Mouse (Mus musculus) midbrain, postnatal 0 days (tissue): ENCODE data around the gene Spink2. TPM values are rescaled to one million over a fixed set of nuclear protein-coding genes. Genes with fewer than 3 reads are reported as not detected.

Experiments used
- ATAC-seq: fragments of 200-750 bp; cut with Nextera tagmentation; 2 replicates; pipeline ENCODE4 v1.8.0; 2017; ENCODE audit warnings: moderate number of reproducible peaks, mild to moderate bottlenecking, moderate TSS enrichment, moderate library complexity; ENCODE audit not compliant: low FRiP score
- DNase-seq: peaks from one replicate; pipeline ENCODE4 v3.0.0-alpha.2; 2015; ENCODE audit warnings: low spot score
- H3K27ac ChIP-seq: fragments of 300-500 bp; sonication (generic); 2 replicates; pipeline ENCODE4 v1.5.1; 2014; ENCODE audit warnings: low read depth, mild to moderate bottlenecking, low read length, mixed read lengths
- H3K27me3 ChIP-seq: fragments of 300-500 bp; sonication (generic); 2 replicates; pipeline ENCODE4 v1.6.1; 2014; ENCODE audit warnings: low read length, control low read depth, mixed read lengths; ENCODE audit not compliant: insufficient read depth
- H3K36me3 ChIP-seq: fragments of 300-500 bp; sonication (generic); 2 replicates; pipeline ENCODE4 v1.6.1; 2014; ENCODE audit warnings: low read length, control low read depth, mixed read lengths; ENCODE audit not compliant: insufficient read depth
- H3K4me1 ChIP-seq: fragments of 300-500 bp; sonication (generic); 2 replicates; pipeline ENCODE4 v1.6.1; 2014; ENCODE audit warnings: mild to moderate bottlenecking, control low read depth, antibody characterized with exemption, low read length, mixed read lengths; ENCODE audit not compliant: insufficient read depth
- H3K4me2 ChIP-seq: fragments of 300-500 bp; sonication (generic); 2 replicates; pipeline ENCODE4 v1.6.1; 2014; ENCODE audit warnings: low read depth, mild to moderate bottlenecking, low read length, mixed read lengths; ENCODE audit not compliant: poor library complexity, severe bottlenecking
- H3K4me3 ChIP-seq: fragments of 300-500 bp; sonication (generic); 2 replicates; pipeline ENCODE4 v1.5.1; 2014; ENCODE audit warnings: low read depth, mild to moderate bottlenecking, low read length, moderate library complexity
- H3K9ac ChIP-seq: fragments of 300-500 bp; sonication (generic); replicated peaks from 2 replicates; pipeline ENCODE4 v1.6.1; 2014; ENCODE audit warnings: mild to moderate bottlenecking, low read length, moderate library complexity, mixed read lengths; ENCODE audit not compliant: poor library complexity, severe bottlenecking
- H3K9me3 ChIP-seq: fragments of 300-500 bp; sonication (generic); 2 replicates; pipeline ENCODE4 v1.6.1; 2016; ENCODE audit warnings: low read length, control low read depth
- CTCF ChIP-seq: IDR thresholded peaks from 2 replicates; pipeline ENCODE4 v1.5.1; 2016; ENCODE audit warnings: antibody characterized with exemption, mild to moderate bottlenecking
- WGBS: fragments of 180-500 bp; shearing (Covaris S2); extraction: QIAGEN DNeasy Blood & Tissue Kit; methylation state at CpG from one replicate; pipeline ENCODE4 v1.1.7; 2014; 5-methylcytosine and 5-hydroxymethylcytosine counted together
- polyA plus RNA-seq: library from polyadenylated mRNA; unstranded; fragments of >200 nt; fragmentation: Nextera tagmentation; extraction: Ambion mirVana; gene quantifications from 2 replicates; pipeline ENCODE4 v1.2.1, GENCODE M21; 2015
- total RNA-seq: library from RNA; depleted of rRNA; stranded (reverse); fragments of >200 nt; gene quantifications from 2 replicates; pipeline ENCODE4 v1.2.3, GENCODE M21; 2014; rRNA removed

Spink2 gene
- total and polyA plus RNA-seq, 2 experiments from 2014 or later = 1.5 TPM; not detected in 1

GRCm38 (mm10) chr5:77165703-77166625, 45.3 kb downstream of the Spink2 start:
- ATAC-seq = no peak
- H3K27ac ChIP-seq = no peak overlapping the region

DNA sequence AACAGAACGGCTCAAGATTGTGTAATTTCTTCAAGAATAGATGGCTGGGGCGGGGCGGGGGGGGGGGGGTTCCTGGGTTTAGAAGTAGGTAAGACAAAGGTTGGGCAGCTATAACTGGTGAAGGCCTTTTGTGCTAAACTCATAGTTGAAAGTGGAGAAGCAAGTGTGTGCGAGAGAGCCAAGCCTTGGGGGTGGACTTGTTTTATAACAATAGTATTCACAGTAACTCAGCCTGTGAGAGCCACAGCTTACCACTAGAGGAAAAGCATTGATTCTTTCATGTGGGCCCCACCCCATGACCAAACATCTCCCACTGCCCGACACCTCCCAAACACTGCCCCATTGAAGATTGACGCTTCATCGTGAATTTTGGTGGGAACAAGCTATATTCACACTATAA, 47.7 kb downstream of the Spink2 start:
- no peaks in the 10 kb centered on the region for H3K4me1 ChIP-seq
- TF ChIP-seq CTCF = no peak
- H3K9me3 ChIP-seq = no peaks in the 10 kb centered on the region
- H3K4me3 ChIP-seq = no peak overlapping the region
- H3K36me3 ChIP-seq = no peaks in the 10 kb centered on the region
- H3K4me2 ChIP-seq = no peak overlapping the region
- ATAC-seq = no peak
- no peak overlapping the region for H3K9ac ChIP-seq
- no peak for DNase-seq
- no peaks in the 10 kb centered on the region for H3K27me3 ChIP-seq
- 85% methylated on average over 7 of the region's 7 CpGs for WGBS
- no peak overlapping the region for H3K27ac ChIP-seq

More at GRCm38 (mm10) chr5:77165703-77166625, 45.3 kb downstream of the Spink2 start:
- Histone ChIP-seq H3K4me1 (no peaks in the 10 kb centered on the region), H3K9me3 (no peaks in the 10 kb centered on the region), H3K36me3 (no peaks in the 10 kb centered on the region), H3K27me3 (no peaks in the 10 kb centered on the region), H3K4me3 (no peak overlapping the region), H3K9ac (no peak overlapping the region), H3K4me2 (no peak overlapping the region)
- DNase-seq = no peak
- no peak for TF ChIP-seq CTCF
- WGBS = 75% methylated on average over 13 of the region's 13 CpGs

DNA sequence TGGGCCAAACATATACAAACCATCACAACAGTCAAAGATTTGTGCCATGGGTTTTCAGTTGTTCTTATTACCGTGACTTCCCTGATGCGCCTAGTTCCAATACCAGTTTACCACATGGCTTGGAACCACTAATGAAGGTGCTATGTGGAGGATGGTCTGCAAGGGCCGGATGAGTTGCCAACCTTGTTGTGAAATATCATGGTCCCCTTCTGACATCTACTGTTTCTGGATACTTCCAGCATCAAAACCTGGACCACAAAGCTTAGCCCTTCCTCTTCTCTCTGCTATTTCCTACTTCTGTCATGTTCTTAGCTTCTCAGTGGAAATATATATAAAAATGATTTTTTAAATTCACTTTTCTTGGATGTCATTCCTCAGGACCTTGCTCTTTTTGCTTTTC, 48.7 kb downstream of the Spink2 start:
- no peak overlapping the region for H3K27ac ChIP-seq
- no peak overlapping the region for H3K4me3 ChIP-seq
- WGBS = 95% methylated on average over 3 of the region's 3 CpGs
- no peak for DNase-seq
- ATAC-seq = no peak
- H3K4me1 ChIP-seq = no peaks in the 10 kb centered on the region
- no peaks in the 10 kb centered on the region for H3K36me3 ChIP-seq
- no peaks in the 10 kb centered on the region for H3K9me3 ChIP-seq
- H3K27me3 ChIP-seq = no peaks in the 10 kb centered on the region
- TF ChIP-seq CTCF = no peak
- H3K4me2 ChIP-seq = no peak overlapping the region
- H3K9ac ChIP-seq = no peak overlapping the region

DNA sequence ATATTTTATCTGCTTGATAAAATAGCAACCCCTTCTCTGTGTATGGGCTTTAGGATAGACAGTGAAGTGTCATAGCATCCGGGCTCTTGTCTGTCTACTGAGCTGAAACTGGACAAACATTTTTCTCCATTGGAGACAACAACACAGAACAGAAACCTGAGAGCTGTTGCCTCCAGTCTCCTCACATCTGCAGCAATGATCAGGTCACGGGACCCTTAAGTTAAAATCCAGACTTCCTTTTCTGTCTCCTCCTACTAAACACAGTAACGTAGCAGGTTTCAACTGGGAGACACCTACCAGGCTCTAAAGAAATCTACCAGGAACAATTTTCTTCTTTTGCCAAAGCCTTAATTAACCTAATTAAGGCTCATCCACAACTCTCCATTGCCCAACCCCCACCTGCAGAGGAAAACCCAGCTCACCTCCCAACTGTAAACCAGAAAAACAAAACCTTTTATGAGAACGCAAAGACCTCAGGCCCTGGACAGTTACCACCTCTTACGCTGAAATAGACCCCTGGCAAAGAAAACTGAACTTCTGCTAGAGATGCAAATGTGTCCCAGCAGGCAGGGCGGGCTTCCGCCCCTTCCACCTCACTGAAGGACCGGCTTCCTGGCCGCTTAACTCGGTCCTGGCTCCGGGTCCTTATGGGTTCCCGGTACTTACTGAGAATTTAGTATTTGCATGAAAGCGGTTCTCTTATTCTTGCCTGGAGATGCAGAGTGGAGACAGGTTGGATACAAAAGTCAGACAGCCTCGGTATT, 53.3 kb downstream of the Spink2 start:
- DNase-seq (no peak), ATAC-seq (no peak)
- Histone ChIP-seq H3K4me1 (no peaks in the 10 kb centered on the region), H3K27ac (no peak overlapping the region), H3K36me3 (no peaks in the 10 kb centered on the region), H3K4me3 (no peak overlapping the region), H3K9me3 (no peaks in the 10 kb centered on the region), H3K4me2 (no peak overlapping the region), H3K9ac (no peak overlapping the region), H3K27me3 (no peaks in the 10 kb centered on the region)
- no peak for TF ChIP-seq CTCF
- WGBS = 52% methylated on average over 14 of the region's 14 CpGs

GRCm38 (mm10) chr5:77156938-77157337, 54.3 kb downstream of the Spink2 start:
- DNase-seq (peak; percentile 50), ATAC-seq (no peak)
- H3K4me3 ChIP-seq = no peak overlapping the region
- no peaks in the 10 kb centered on the region for H3K36me3 ChIP-seq
- TF ChIP-seq CTCF = no peak
- WGBS = 50% methylated on average over 5 of the region's 5 CpGs
- no peaks in the 10 kb centered on the region for H3K4me1 ChIP-seq
- H3K4me2 ChIP-seq = no peak overlapping the region
- no peaks in the 10 kb centered on the region for H3K27me3 ChIP-seq
- H3K9ac ChIP-seq = no peak overlapping the region
- no peaks in the 10 kb centered on the region for H3K9me3 ChIP-seq
- no peak overlapping the region for H3K27ac ChIP-seq

DNA sequence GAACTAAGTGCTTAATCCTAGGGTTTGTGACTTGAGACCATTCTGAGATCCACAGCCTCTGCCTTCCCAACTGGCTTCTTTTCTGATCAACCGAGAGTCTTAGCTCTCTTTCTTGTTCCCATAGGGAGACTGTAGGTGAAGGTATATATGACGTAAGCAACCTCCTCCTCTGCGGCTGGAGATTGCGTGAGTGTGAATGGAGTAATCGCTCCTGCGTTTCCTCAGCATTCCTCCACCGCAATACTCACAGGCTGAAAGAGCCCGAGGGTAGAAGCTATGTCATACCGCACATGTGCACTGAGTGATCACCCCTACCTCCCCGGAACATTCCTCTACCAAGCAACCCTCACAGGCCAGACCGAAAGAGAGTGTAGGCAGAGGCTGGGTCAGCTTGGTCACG, 55.7 kb downstream of the Spink2 start:
- no peak for DNase-seq
- Histone ChIP-seq H3K27ac (no peak overlapping the region), H3K4me3 (no peak overlapping the region), H3K9me3 (no peaks in the 10 kb centered on the region), H3K36me3 (no peaks in the 10 kb centered on the region), H3K4me2 (no peak overlapping the region), H3K27me3 (no peaks in the 10 kb centered on the region), H3K4me1 (no peaks in the 10 kb centered on the region), H3K9ac (no peak overlapping the region)
- no peak for ATAC-seq
- no peak for TF ChIP-seq CTCF
- 97% methylated on average over 12 of the region's 12 CpGs for WGBS

Other genes with a start within 250 kb of the Spink2 start
- gene Srp72, start 236.8 kb downstream of the Spink2 start, total RNA-seq = 69.8 and 80.3 TPM in 2 replicates
- gene Srp72, start 236.8 kb downstream of the Spink2 start, polyA plus RNA-seq = 74.3 and 76.7 TPM in 2 replicates
- gene Arl9, start 207.4 kb downstream of the Spink2 start, total RNA-seq = not detected in 2 replicates
- not detected in 2 replicates for gene Arl9, start 207.4 kb downstream of the Spink2 start, polyA plus RNA-seq
- gene Thegl, start 195.4 kb downstream of the Spink2 start, total RNA-seq = 0.38 TPM in 1 of 2 replicates, not detected in the other
- 0.52 and 1.0 TPM in 2 replicates for gene Thegl, start 195.4 kb downstream of the Spink2 start, polyA plus RNA-seq
- gene Hopx, start 96.3 kb downstream of the Spink2 start, total RNA-seq = 9.1 and 20.8 TPM in 2 replicates
- gene Hopx, start 96.3 kb downstream of the Spink2 start, polyA plus RNA-seq = 1.4 and 1.8 TPM in 2 replicates
- gene Rest, start 54.0 kb upstream of the Spink2 start, total RNA-seq = 6.5 and 7.1 TPM in 2 replicates
- gene Rest, start 54.0 kb upstream of the Spink2 start, polyA plus RNA-seq = 2.8 TPM in 2 replicates
- gene Noa1, start 98.6 kb upstream of the Spink2 start, total RNA-seq = 11.6 and 18.0 TPM in 2 replicates
- gene Noa1, start 98.6 kb upstream of the Spink2 start, polyA plus RNA-seq = 34.4 and 35.0 TPM in 2 replicates
- 70.2 and 71.3 TPM in 2 replicates for gene Polr2b, start 98.7 kb upstream of the Spink2 start, total RNA-seq
- 52.0 TPM in 2 replicates for gene Polr2b, start 98.7 kb upstream of the Spink2 start, polyA plus RNA-seq
- gene Igfbp7, start 196.6 kb upstream of the Spink2 start, total RNA-seq = 44.6 and 45.9 TPM in 2 replicates
- gene Igfbp7, start 196.6 kb upstream of the Spink2 start, polyA plus RNA-seq = 77.3 and 81.3 TPM in 2 replicates